Mouse (Mus musculus) forebrain, embryonic 12.5 days (tissue): Measurements from ENCODE around the gene Fxyd6. TPM values are rescaled to one million over a fixed set of nuclear protein-coding genes. Genes with fewer than 3 reads are reported as not detected.

Experiments
- ATAC-seq: fragments of 200-750 bp; cut with Nextera tagmentation; 2 replicates; pipeline ENCODE4 v1.8.0; 2017; ENCODE audit warnings: moderate TSS enrichment; ENCODE audit not compliant: low FRiP score
- H3K27ac ChIP-seq: fragments of 300-500 bp; sonication (generic); 2 replicates; pipeline ENCODE4 v1.5.1; 2016; ENCODE audit warnings: mild to moderate bottlenecking
- H3K27me3 ChIP-seq: fragments of 300-500 bp; sonication (generic); 2 replicates; pipeline ENCODE4 v1.6.1; 2016; ENCODE audit warnings: mild to moderate bottlenecking
- H3K36me3 ChIP-seq: fragments of 300-500 bp; sonication (generic); replicated peaks from 2 replicates; pipeline ENCODE4 v1.6.1; 2016; ENCODE audit warnings: mild to moderate bottlenecking
- H3K4me1 ChIP-seq: fragments of 300-500 bp; sonication (generic); 2 replicates; pipeline ENCODE4 v1.6.1; 2016
- H3K4me2 ChIP-seq: fragments of 300-500 bp; sonication (generic); 2 replicates; pipeline ENCODE4 v1.6.1; 2016; ENCODE audit warnings: mild to moderate bottlenecking, moderate library complexity
- H3K4me3 ChIP-seq: fragments of 300-500 bp; sonication (generic); replicated peaks from 2 replicates; pipeline ENCODE4 v1.5.1; 2016; ENCODE audit warnings: mild to moderate bottlenecking
- H3K9ac ChIP-seq: fragments of 300-500 bp; sonication (generic); 2 replicates; pipeline ENCODE4 v1.6.1; 2016; ENCODE audit warnings: mild to moderate bottlenecking
- H3K9me3 ChIP-seq: fragments of 300-500 bp; sonication (generic); 2 replicates; pipeline ENCODE4 v1.6.1; 2016
- WGBS: fragments of 180-500 bp; shearing (Covaris S2); methylation state at CpG from one replicate; pipeline ENCODE4 v1.1.7; 2016; 5-methylcytosine and 5-hydroxymethylcytosine counted together
- polyA plus RNA-seq: library from polyadenylated mRNA; unstranded; fragments of >200 nt; fragmentation: Nextera tagmentation; extraction: Ambion mirVana; gene quantifications from 2 replicates; pipeline ENCODE4 v1.2.1, GENCODE M21; 2016

Fxyd6 gene
- polyA plus RNA-seq, 1 experiment from 2014 or later = 206 TPM

DNA sequence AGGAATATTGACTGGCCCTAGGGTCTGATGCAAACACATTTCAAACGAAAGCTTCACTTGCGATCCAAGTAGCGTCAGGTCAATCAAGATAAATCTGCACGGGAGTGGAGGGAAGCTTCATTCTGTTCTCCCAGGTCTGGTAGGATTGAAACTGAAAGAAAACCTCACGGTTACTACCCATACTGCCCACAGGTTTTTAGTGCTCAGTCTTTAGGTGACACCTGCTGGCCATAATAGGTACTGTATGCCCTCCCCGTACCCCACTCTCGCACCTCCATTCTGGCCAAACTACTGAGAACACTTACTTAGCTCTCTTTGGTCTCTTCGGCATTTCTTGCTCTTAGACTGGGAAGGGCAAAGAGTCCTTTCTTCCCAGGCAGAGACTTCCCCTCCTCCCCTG is 47.3 kb downstream of the Fxyd6 start:
- H3K27ac ChIP-seq = no peak overlapping the region
- 31% methylated on average over 8 of the region's 8 CpGs for WGBS
- H3K27me3 ChIP-seq = peaks cover 10% of the 10 kb centered on the region; the same call in 1 of the 2 replicates
- H3K9me3 ChIP-seq = no peaks in the 10 kb centered on the region
- no peak overlapping the region for H3K9ac ChIP-seq
- no peak for ATAC-seq
- no peaks in the 10 kb centered on the region for H3K36me3 ChIP-seq
- peaks cover under 1% of the 10 kb centered on the region for H3K4me1 ChIP-seq
- no peak overlapping the region for H3K4me3 ChIP-seq
- no peak overlapping the region for H3K4me2 ChIP-seq

DNA sequence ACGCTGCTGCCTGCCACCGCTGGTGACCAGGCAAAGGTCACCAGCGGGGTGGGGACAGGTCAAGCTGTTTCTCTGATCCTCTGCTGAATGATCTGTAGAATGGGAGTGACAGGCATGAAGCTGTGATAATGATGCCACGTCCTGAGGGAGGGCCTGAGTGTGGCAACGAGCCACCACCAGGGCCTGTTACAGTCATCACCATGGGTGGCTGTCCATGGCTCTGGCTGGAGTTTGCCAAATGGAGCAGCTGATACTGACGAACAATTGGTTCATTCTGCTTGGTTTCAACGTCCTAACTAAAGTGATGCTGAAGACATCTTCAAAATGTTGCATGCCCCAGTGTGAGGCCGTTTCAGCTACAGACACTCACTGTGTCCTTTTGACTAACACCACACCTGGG is 48.3 kb downstream of the Fxyd6 start:
- peaks cover 10% of the 10 kb centered on the region; the same call in 1 of the 2 replicates for H3K27me3 ChIP-seq
- no peaks in the 10 kb centered on the region; the same call in 1 of the 2 replicates for H3K4me1 ChIP-seq
- H3K4me3 ChIP-seq = no peak overlapping the region
- 75% methylated on average over 8 of the region's 8 CpGs for WGBS
- no peaks in the 10 kb centered on the region for H3K9me3 ChIP-seq
- no peak overlapping the region for H3K4me2 ChIP-seq
- no peaks in the 10 kb centered on the region for H3K36me3 ChIP-seq
- H3K9ac ChIP-seq = no peak overlapping the region
- ATAC-seq = no peak
- H3K27ac ChIP-seq = no peak overlapping the region

DNA sequence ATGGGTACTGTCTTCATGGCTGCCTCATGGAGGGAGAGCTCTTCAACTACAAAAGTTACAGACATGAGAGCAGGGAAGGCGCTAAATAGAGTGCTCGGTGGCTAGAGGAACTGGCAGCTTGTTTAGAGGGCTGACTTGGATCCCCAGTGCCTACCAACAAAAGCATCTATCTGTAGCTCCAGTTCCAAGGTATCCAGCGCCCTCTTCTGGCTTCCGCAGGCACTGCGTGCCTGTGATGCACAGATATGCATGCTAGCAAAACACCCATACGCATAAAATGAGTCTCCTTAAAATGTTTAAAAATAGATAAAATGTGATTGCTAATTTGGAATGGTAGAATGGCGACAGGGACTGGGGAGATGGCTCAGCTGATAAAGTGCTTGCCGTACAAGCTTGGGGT is 51.2 kb downstream of the Fxyd6 start:
- ATAC-seq = no peak
- 58% methylated on average over 8 of the region's 8 CpGs for WGBS
- H3K9ac ChIP-seq = no peak overlapping the region
- H3K4me2 ChIP-seq = no peak overlapping the region
- no peak overlapping the region for H3K4me3 ChIP-seq
- no peak overlapping the region for H3K27ac ChIP-seq
- no peaks in the 10 kb centered on the region for H3K36me3 ChIP-seq
- H3K9me3 ChIP-seq = no peaks in the 10 kb centered on the region
- no peaks in the 10 kb centered on the region; the same call in 1 of the 2 replicates for H3K4me1 ChIP-seq
- peaks cover 9% of the 10 kb centered on the region; the same call in 1 of the 2 replicates for H3K27me3 ChIP-seq

DNA sequence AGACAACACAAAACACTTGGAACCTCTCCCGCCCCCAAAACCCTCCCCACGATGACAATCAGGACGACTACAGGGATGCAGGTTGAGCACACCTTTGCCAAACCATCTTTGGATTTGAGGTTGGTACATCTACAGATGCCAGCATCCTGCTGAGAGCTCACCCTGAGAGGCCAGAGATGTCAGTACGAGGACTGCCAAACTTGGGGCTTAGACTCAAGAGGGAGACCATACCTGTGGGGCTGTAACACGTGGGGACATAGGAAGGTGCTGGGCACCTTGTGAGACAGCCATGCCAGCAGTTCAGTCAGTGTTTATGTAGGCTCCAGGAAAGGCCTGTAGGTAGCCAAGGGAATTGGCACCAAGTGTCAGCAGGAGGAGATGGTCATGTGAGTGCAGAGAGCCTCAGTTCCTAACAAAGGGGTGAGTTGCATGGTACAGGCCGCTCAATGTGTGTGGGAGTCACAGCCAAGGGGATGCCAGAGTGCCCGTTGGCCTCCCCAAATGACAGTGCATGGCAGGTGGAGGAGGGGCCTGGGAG is 52.8 kb downstream of the Fxyd6 start:
- no peak overlapping the region for H3K4me2 ChIP-seq
- 85% methylated on average over 7 of the region's 7 CpGs for whole genome bisulfite sequencing
- H3K36me3 ChIP-seq = no peaks in the 10 kb centered on the region
- peaks cover 11% of the 10 kb centered on the region; the same call in 1 of the 2 replicates for H3K27me3 ChIP-seq
- H3K9me3 ChIP-seq = no peaks in the 10 kb centered on the region
- H3K4me1 ChIP-seq = no peaks in the 10 kb centered on the region
- H3K9ac ChIP-seq = no peak overlapping the region
- H3K4me3 ChIP-seq = no peak overlapping the region
- no peak for ATAC-seq
- no peak overlapping the region for H3K27ac ChIP-seq

- Histone ChIP-seq H3K36me3 (no peaks in the 10 kb centered on the region), H3K9me3 (no peaks in the 10 kb centered on the region), H3K27me3 (peaks cover 39% of the 10 kb centered on the region), H3K9ac (no peak within 1 kb of the TSS), H3K4me1 (peaks cover 18% of the 10 kb centered on the region), H3K27ac (no peak within 1 kb of the TSS), H3K4me3 (no peak within 1 kb of the TSS), H3K4me2 (no peak within 1 kb of the TSS)
- WGBS = 83% methylated on average over 4 of the region's 4 CpGs
- ATAC-seq = no peak
These were observed 56.5 kb downstream of the Fxyd6 start, which contains the start of gene Dscaml1 for GRCm38 (mm10) chr9:45426456-45426855. TSS of gene Dscaml1 (plus strand) at chr9:45426628.

- peaks cover 57% of the 10 kb centered on the region for H3K27me3 ChIP-seq
- no peaks in the 10 kb centered on the region for H3K36me3 ChIP-seq
- ATAC-seq = no peak
- H3K9me3 ChIP-seq = no peaks in the 10 kb centered on the region
- H3K4me3 ChIP-seq = no peak overlapping the region
- H3K27ac ChIP-seq = no peak overlapping the region
- WGBS = 33% methylated on average over 5 of the region's 5 CpGs
- no peak overlapping the region for H3K9ac ChIP-seq
- peaks cover 43% of the 10 kb centered on the region for H3K4me1 ChIP-seq
- H3K4me2 ChIP-seq = peak overlapping the region; percentile 70; the same call in 1 of the 2 replicates
These were observed 59.4 kb downstream of the Fxyd6 start for GRCm38 (mm10) chr9:45429392-45429791.

- Histone ChIP-seq H3K9me3 (no peaks in the 10 kb centered on the region), H3K4me3 (peak overlapping the region; percentile 55), H3K36me3 (no peaks in the 10 kb centered on the region), H3K27ac (peak overlapping the region; percentile 46; the same call in 1 of the 2 replicates), H3K9ac (peak overlapping the region; percentile 68), H3K27me3 (peaks cover 57% of the 10 kb centered on the region), H3K4me1 (peaks cover 46% of the 10 kb centered on the region), H3K4me2 (peak overlapping the region; percentile 70)
- peak; percentile 70 for ATAC-seq
- 2% methylated on average over 54 of the region's 54 CpGs for WGBS
These were observed 60.1 kb downstream of the Fxyd6 start for GRCm38 (mm10) chr9:45429951-45430697.

- Histone ChIP-seq H3K4me3 (peak overlapping the region; percentile 55), H3K27ac (peak overlapping the region; percentile 46; the same call in 1 of the 2 replicates), H3K9me3 (no peaks in the 10 kb centered on the region), H3K36me3 (no peaks in the 10 kb centered on the region), H3K9ac (peak overlapping the region; percentile 68), H3K27me3 (peaks cover 57% of the 10 kb centered on the region), H3K4me1 (peaks cover 48% of the 10 kb centered on the region), H3K4me2 (peak overlapping the region; percentile 70)
- 2% methylated on average over 16 of the region's 17 CpGs for WGBS
- peak; percentile 42 for ATAC-seq
These were observed 60.6 kb downstream of the Fxyd6 start for GRCm38 (mm10) chr9:45430698-45430959.

- 2% methylated on average over 26 of the region's 26 CpGs for WGBS
- no peak overlapping the region for H3K27ac ChIP-seq
- peak overlapping the region; percentile 55 for H3K4me3 ChIP-seq
- peaks cover 53% of the 10 kb centered on the region for H3K4me1 ChIP-seq
- no peaks in the 10 kb centered on the region for H3K9me3 ChIP-seq
- no peak for ATAC-seq
- peak overlapping the region; percentile 68 for H3K9ac ChIP-seq
- H3K36me3 ChIP-seq = no peaks in the 10 kb centered on the region
- peaks cover 57% of the 10 kb centered on the region for H3K27me3 ChIP-seq
- H3K4me2 ChIP-seq = peak overlapping the region; percentile 70
These were observed 61.2 kb downstream of the Fxyd6 start for GRCm38 (mm10) chr9:45431150-45431549.

- 0 out of 2 replicates have a peak overlapping the region, but pooled peaks have one; percentile 55 for H3K4me3 ChIP-seq
These were observed 62.7 kb downstream of the Fxyd6 start for GRCm38 (mm10) chr9:45432639-45433038.

DNA sequence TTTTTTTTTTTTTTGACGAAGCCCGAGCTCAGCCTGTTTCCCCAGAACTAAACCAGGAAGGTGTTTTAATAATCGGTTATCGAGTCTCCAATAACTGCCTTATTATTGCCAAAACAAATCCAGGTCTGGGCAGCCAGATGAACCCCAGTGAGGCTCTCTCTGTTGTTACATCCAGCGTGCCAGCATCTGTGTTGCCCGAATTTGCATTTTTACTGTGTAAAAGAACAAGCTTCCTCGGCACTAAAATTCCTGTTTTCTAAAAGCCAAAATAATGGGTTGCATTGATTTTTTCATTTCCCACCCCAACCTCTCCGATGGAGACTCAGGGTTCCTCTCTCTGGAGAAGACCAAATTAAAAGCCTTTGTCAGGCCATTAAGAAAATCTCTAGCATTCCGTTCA is 63.1 kb downstream of the Fxyd6 start:
- Histone ChIP-seq H3K9me3 (no peaks in the 10 kb centered on the region), H3K9ac (peak overlapping the region; percentile 40; the same call in 1 of the 2 replicates), H3K27me3 (peaks cover 51% of the 10 kb centered on the region), H3K27ac (peak overlapping the region; percentile 65; the same call in 1 of the 2 replicates), H3K4me2 (peak overlapping the region; percentile 24), H3K36me3 (no peaks in the 10 kb centered on the region), H3K4me1 (peaks cover 57% of the 10 kb centered on the region), H3K4me3 (no peak overlapping the region)
- no peak for ATAC-seq
- 53% methylated on average over 9 of the region's 9 CpGs for WGBS

More at GRCm38 (mm10) chr9:45432639-45433038, 62.7 kb downstream of the Fxyd6 start:
- 50% methylated on average over 12 of the region's 12 CpGs for WGBS
- peak overlapping the region; percentile 65 for H3K27ac ChIP-seq
- H3K36me3 ChIP-seq = no peaks in the 10 kb centered on the region
- ATAC-seq = no peak
- H3K4me2 ChIP-seq = peak overlapping the region; percentile 70
- H3K27me3 ChIP-seq = peaks cover 51% of the 10 kb centered on the region
- H3K4me1 ChIP-seq = peaks cover 57% of the 10 kb centered on the region
- H3K9me3 ChIP-seq = no peaks in the 10 kb centered on the region
- peak overlapping the region; percentile 36 for H3K9ac ChIP-seq

GRCm38 (mm10) chr9:45434171-45434570 is 64.2 kb downstream of the Fxyd6 start:
- Histone ChIP-seq H3K4me3 (no peak overlapping the region), H3K36me3 (no peaks in the 10 kb centered on the region), H3K4me2 (no peak overlapping the region), H3K9me3 (no peaks in the 10 kb centered on the region), H3K9ac (no peak overlapping the region), H3K27ac (peak overlapping the region; percentile 65; the same call in 1 of the 2 replicates), H3K27me3 (peaks cover 41% of the 10 kb centered on the region), H3K4me1 (peaks cover 59% of the 10 kb centered on the region)
- WGBS = 65% methylated on average over 2 of the region's 2 CpGs
- ATAC-seq = no peak; the same call in 1 of the 2 replicates
